Mouse (Mus musculus): ENCODE data around the gene Map2k2. TPM values are rescaled to one million over a fixed set of nuclear protein-coding genes. Genes with fewer than 3 reads are reported as not detected.

Gene Map2k2
- polyA plus RNA-seq, 1 experiment from 2014 or later: 241 TPM

DNA sequence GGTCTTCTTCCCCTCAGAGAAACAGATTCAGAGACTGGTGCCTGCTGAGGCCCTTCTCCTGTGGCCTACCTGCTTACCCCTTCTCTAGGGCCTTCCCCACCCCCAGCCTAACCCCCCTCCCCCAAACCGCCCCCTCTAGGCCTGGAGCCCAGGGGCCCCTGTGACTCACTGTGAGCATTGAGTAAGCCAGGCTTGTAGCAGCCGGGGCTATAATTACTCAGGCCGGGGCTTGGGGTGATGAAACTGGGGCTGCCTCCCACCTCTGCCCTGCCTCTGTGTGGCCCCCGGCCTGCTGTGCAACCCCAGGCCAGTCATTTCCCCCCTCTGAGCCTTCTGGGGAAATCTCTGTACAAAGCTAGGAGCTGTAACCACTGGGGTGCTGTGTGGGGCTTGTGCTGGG lies 40.6 kb downstream of the Map2k2 start:
- H3K4me2 ChIP-seq: no peak overlapping the region
- no peaks in the 10 kb centered on the region for H3K27me3 ChIP-seq (replicated peaks)
- no peak for ATAC-seq (ENCODE audit: low FRiP score)
- no peak overlapping the region for H3K27ac ChIP-seq (replicated peaks)
- no peaks in the 10 kb centered on the region for H3K9me3 ChIP-seq (replicated peaks)
- H3K4me3 ChIP-seq (replicated peaks): no peak overlapping the region
- 91% methylated on average over 4 of the region's 4 CpGs for WGBS
- no peak overlapping the region for H3K9ac ChIP-seq (replicated peaks)
- H3K4me1 ChIP-seq: peaks cover 26% of the 10 kb centered on the region
- H3K36me3 ChIP-seq: peaks cover 71% of the 10 kb centered on the region

DNA sequence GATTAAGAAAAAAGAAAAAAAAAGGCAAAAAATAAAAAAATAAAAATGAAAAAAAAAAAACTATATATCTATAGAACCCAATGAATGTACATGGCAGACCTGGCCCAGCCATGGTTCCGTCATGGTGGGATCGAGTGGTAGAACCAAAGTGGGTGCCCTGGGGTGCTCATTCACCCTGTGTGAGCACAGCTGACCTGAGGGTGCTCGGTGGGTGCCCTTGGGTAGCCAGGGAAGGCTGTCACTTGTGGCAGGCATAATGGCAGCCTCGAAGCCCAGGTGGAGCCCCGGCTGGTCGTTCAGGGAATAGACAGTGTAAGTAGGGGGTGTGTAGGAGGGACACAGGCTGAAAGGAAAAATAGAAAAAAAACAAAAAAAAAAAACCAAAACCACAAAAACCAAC lies 45.5 kb downstream of the Map2k2 start:
- no peak overlapping the region for H3K4me2 ChIP-seq
- no peaks in the 10 kb centered on the region for H3K9me3 ChIP-seq (replicated peaks)
- H3K4me1 ChIP-seq: no peaks in the 10 kb centered on the region
- H3K27me3 ChIP-seq (replicated peaks): no peaks in the 10 kb centered on the region
- WGBS: 78% methylated on average over 6 of the region's 6 CpGs
- peaks cover 79% of the 10 kb centered on the region for H3K36me3 ChIP-seq
- no peak for ATAC-seq (ENCODE audit: low FRiP score)
- no peak overlapping the region for H3K9ac ChIP-seq (replicated peaks)
- H3K4me3 ChIP-seq (replicated peaks): no peak overlapping the region
- H3K27ac ChIP-seq (replicated peaks): no peak overlapping the region

DNA sequence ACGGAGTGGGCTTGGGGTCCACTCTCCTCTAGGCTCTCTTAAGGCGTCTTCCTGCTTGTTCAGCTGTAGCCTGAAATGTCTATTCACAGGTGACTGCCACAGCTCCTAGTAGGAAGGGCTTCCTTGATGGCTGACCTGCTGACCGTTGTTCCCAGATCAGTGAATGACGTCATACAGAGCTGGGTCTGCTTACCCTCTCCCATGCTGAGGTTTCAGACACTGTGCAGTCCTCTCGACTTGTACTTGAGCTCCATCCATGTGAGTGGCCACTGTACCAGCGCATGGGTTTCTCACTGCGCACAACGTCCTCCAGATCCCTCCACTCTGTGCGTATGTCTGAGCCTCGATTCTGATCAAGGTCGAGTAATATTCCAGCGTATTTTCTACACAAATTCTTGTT lies 46.9 kb downstream of the Map2k2 start:
- H3K4me1 ChIP-seq: no peaks in the 10 kb centered on the region
- 80% methylated on average over 12 of the region's 12 CpGs for WGBS

DNA sequence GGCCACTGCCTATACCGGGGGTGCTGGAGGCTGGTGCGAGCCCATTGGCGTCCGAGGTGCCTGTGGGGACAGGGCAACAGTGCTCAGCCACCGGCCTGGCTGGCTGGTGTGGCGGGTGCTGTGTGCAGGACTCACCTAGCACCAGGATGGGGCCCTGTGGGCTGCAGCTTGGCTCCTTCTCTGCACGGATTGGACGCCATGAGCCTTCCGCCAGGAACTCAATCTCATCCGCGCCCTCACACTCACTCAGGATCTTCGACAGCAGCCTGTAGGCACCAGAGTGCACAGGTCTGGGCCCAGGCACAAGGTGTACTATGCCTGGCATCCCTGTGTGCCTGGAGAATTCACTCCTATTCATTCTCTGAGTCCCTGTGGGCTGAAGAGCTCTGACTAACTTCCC lies 48.6 kb downstream of the Map2k2 start:
- Histone ChIP-seq H3K4me3 (replicated peaks) (no peak overlapping the region), H3K4me1 (0 out of 2 replicates have a peak, but pooled peaks cover 3% of the 10 kb centered on the region), H3K27ac (replicated peaks) (no peak overlapping the region), H3K9me3 (replicated peaks) (no peaks in the 10 kb centered on the region), H3K9ac (replicated peaks) (no peak overlapping the region), H3K27me3 (replicated peaks) (no peaks in the 10 kb centered on the region), H3K4me2 (no peak overlapping the region), H3K36me3 (peaks cover 76% of the 10 kb centered on the region)
- ATAC-seq (ENCODE audit: low FRiP score): no peak
- WGBS: 94% methylated on average over 12 of the region's 12 CpGs

More for the DNA sequence above, 46.9 kb downstream of the Map2k2 start:
- ATAC-seq (ENCODE audit: low FRiP score): no peak
- no peak overlapping the region for H3K4me2 ChIP-seq
- no peak overlapping the region for H3K9ac ChIP-seq (replicated peaks)
- H3K9me3 ChIP-seq (replicated peaks): no peaks in the 10 kb centered on the region
- no peak overlapping the region for H3K4me3 ChIP-seq (replicated peaks)
- peaks cover 79% of the 10 kb centered on the region for H3K36me3 ChIP-seq
- H3K27me3 ChIP-seq (replicated peaks): no peaks in the 10 kb centered on the region
- no peak overlapping the region for H3K27ac ChIP-seq (replicated peaks)

DNA sequence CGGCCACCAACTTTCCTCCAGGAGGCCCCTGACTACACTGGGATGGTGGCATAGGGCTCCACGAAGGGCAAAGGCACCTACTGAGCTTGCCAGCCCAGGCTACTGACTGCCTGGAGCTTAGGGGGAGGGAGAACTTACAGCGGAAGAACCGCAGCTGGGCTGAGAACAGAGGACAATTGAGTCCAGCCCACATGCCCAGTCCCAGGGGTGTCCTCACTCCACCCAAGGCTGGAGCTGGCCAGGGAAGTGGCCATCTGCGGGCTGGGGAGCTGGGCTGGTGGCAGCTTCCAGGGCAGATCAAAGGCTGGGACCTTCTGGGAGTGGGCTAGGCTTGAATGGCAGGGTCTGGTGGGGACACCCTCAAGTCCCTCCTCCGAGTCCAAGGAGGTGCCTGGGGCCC lies 49.0 kb downstream of the Map2k2 start:
- no peak overlapping the region for H3K4me2 ChIP-seq
- H3K9me3 ChIP-seq (replicated peaks): no peaks in the 10 kb centered on the region
- ATAC-seq (ENCODE audit: low FRiP score): no peak
- no peak overlapping the region for H3K27ac ChIP-seq (replicated peaks)
- peaks cover 73% of the 10 kb centered on the region for H3K36me3 ChIP-seq
- 83% methylated on average over 6 of the region's 6 CpGs for WGBS
- 0 out of 2 replicates have a peak, but pooled peaks cover 3% of the 10 kb centered on the region for H3K4me1 ChIP-seq
- H3K27me3 ChIP-seq (replicated peaks): no peaks in the 10 kb centered on the region
- no peak overlapping the region for H3K9ac ChIP-seq (replicated peaks)
- H3K4me3 ChIP-seq (replicated peaks): no peak overlapping the region

DNA sequence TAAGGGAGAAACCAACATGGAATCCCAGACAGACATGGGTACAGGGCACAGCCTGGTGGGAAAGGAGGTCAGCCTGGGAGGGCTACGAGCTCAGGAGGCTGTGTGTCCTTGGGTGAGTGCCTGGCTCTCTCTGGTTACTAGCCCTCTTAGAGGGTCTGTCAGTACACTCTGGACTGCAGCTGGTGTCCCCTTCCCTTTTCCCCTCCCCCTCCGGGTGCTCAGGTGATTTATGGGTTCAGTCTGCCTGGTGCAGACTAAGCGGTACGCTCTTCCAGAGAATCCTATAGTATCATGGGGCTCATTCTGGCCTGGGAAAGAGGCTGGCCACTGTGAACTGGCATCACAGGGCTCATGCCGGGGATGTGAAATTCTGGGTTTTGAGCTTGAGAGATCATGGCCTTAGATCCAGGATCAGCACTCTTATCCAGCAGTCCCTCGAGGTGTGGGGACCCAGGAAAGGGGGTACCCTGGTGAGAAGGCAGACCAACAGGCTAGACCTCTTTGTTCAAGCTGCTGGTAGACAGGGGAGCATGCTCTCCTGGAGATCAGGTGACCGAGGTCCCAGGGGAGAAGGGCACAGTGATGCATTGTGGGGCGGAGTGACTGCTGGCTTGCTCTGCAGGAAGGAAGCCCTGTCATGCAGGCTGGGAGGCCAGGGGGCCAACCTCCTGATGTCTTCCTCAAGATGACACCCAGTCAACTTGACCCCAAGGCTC lies 56.0 kb downstream of the Map2k2 start:
- H3K9ac ChIP-seq (replicated peaks): no peak overlapping the region
- 39% methylated on average over 8 of the region's 8 CpGs for WGBS

DNA sequence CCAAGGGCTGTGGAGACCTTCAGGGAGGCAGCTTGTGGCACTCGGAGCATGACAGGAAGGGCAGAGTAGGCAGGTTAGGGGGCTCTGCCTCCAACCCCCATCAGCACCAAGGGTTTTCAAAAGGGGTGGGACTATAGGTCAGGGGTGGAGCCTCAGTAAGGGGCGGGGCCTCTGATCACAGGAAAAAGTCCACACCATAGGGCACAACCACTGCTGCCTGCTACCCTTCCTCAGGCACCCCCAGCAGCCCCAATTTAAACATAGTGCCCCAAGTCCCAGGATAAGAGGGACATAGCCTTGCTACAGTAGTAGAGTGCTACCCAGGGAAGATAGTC lies 56.6 kb downstream of the Map2k2 start:
- peaks cover 52% of the 10 kb centered on the region for H3K4me1 ChIP-seq
- H3K4me2 ChIP-seq: peak overlapping the region; percentile 11; the same call in 1 of the 2 replicates
- no peaks in the 10 kb centered on the region for H3K27me3 ChIP-seq (replicated peaks)
- peaks cover 51% of the 10 kb centered on the region for H3K36me3 ChIP-seq
- 83% methylated on average over 2 of the region's 2 CpGs for WGBS
- no peak for ATAC-seq (ENCODE audit: low FRiP score)
- H3K4me3 ChIP-seq (replicated peaks): no peak overlapping the region
- no peaks in the 10 kb centered on the region for H3K9me3 ChIP-seq (replicated peaks)
- H3K27ac ChIP-seq (replicated peaks): no peak overlapping the region
- H3K9ac ChIP-seq (replicated peaks): no peak overlapping the region

More for the DNA sequence above, 56.0 kb downstream of the Map2k2 start:
- Histone ChIP-seq H3K4me2 (peak overlapping the region; percentile 11; the same call in 1 of the 2 replicates), H3K4me1 (peaks cover 47% of the 10 kb centered on the region), H3K27ac (replicated peaks) (no peak overlapping the region), H3K9me3 (replicated peaks) (no peaks in the 10 kb centered on the region), H3K4me3 (replicated peaks) (no peak overlapping the region), H3K36me3 (peaks cover 56% of the 10 kb centered on the region), H3K27me3 (replicated peaks) (no peaks in the 10 kb centered on the region)
- ATAC-seq (ENCODE audit: low FRiP score): no peak

DNA sequence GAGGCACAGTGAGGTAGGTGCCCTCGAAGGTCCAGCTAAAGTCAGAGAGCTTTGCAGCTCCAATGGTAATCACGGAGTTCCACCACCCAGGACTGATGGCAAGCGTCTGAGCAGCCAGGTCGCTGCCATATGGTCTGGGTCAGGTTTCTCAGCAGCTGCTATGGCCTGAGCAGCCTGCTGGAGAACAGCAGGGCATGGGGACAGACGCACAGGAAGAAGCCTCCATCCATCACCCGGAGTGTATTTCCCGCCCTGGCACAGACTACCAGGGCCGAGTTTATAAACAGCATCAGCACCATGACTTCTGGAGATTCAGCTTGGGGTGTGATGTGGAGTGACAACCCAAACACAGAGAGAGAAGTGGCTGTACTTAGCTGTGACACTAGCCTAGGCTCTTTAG lies 59.4 kb downstream of the Map2k2 start:
- no peak overlapping the region for H3K4me2 ChIP-seq
- 89% methylated on average over 8 of the region's 8 CpGs for WGBS
- no peaks in the 10 kb centered on the region for H3K9me3 ChIP-seq (replicated peaks)
- H3K36me3 ChIP-seq: peaks cover 33% of the 10 kb centered on the region
- H3K4me1 ChIP-seq: peaks cover 60% of the 10 kb centered on the region
- H3K9ac ChIP-seq (replicated peaks): no peak overlapping the region
- no peak for ATAC-seq (ENCODE audit: low FRiP score)
- no peak overlapping the region for H3K27ac ChIP-seq (replicated peaks)
- H3K4me3 ChIP-seq (replicated peaks): no peak overlapping the region
- no peaks in the 10 kb centered on the region for H3K27me3 ChIP-seq (replicated peaks)

DNA sequence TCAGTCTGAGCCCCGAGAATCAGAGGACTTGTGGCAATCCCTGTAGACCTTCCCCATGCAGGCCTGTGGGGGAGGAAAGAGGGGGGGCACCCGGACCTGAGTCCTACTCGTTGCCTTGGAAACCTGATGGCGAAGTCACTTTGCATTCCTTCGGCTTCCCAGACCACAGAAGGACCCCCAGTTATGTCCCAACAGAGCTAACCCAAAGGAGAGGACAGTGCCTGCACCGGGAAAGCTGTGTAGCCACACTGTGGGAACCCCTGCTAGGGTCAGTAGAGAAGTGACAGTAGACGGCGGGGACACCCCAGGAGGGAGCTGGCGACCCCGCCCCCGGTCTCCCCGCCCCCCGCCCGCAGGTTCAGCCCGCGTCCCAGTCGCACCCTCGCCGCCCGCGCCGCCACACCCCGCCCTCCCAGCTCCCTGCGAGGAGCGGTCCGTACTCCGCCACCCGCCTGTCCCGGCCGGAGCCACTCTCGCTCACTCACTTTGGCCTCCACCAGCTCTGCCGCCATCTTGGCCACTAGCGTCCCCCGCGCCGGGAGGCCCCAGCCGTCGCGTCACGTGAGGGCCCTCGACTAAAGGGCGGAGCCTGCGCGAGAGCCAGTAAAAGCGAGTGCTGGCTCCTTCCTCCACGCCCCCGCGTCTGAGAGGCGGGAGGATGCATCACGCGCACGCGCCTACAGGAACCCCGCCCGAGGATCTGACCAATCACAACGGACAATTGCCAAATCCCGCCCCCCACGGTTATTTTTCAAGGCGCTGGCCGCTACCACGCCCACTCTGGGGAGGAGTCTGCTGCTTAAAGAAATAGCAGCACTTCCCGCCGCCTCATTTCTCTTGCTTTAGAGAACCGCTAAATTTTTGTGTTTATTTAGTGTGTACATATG lies 61.7 kb downstream of the Map2k2 start, which contains the start of gene Pias4:
Gene Pias4 (minus strand): TSS at position 724 of the 887 bp plus-strand sequence.
- Histone ChIP-seq H3K4me2 (peak within 1 kb of the TSS; percentile 86), H3K36me3 (peaks cover 12% of the 10 kb centered on the region), H3K9me3 (replicated peaks) (no peaks in the 10 kb centered on the region), H3K4me1 (peaks cover 43% of the 10 kb centered on the region), H3K9ac (replicated peaks) (peak within 1 kb of the TSS; percentile 75), H3K27me3 (replicated peaks) (no peaks in the 10 kb centered on the region), H3K4me3 (replicated peaks) (peak within 1 kb of the TSS; percentile 83), H3K27ac (replicated peaks) (peak within 1 kb of the TSS; percentile 88)
- peak; percentile 90 for ATAC-seq (ENCODE audit: low FRiP score)
- WGBS: under 1% methylated on average over 48 of the region's 64 CpGs

DNA sequence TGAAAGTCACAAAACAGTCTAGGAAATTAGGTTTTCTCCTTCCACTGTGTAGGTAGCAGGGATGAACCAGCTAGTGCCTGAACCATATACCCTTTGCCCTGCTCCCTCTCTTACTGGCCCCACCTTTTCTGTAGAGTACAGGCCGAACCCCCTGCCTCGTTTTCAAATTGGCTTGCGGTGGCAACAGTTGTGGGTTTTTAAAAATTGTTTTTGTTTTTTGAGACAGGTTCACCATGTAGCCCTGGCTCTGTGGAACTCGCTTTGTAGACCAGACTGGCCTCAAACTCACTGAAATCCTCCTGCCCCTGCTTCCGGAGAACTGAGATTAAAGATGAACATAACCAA lies 62.3 kb downstream of the Map2k2 start:
- H3K9ac ChIP-seq (replicated peaks): peak overlapping the region; percentile 56; the same call in 1 of the 2 replicates
- peak overlapping the region; percentile 86 for H3K4me2 ChIP-seq
- no peaks in the 10 kb centered on the region for H3K9me3 ChIP-seq (replicated peaks)
- H3K27me3 ChIP-seq (replicated peaks): no peaks in the 10 kb centered on the region
- peaks cover 48% of the 10 kb centered on the region for H3K4me1 ChIP-seq
- H3K36me3 ChIP-seq: peaks cover 11% of the 10 kb centered on the region
- H3K27ac ChIP-seq (replicated peaks): peak overlapping the region; percentile 88
- peak; percentile 64 for ATAC-seq (ENCODE audit: low FRiP score)
- peak overlapping the region; percentile 83 for H3K4me3 ChIP-seq (replicated peaks)
- WGBS: 7% methylated on average over 5 of the region's 5 CpGs

DNA sequence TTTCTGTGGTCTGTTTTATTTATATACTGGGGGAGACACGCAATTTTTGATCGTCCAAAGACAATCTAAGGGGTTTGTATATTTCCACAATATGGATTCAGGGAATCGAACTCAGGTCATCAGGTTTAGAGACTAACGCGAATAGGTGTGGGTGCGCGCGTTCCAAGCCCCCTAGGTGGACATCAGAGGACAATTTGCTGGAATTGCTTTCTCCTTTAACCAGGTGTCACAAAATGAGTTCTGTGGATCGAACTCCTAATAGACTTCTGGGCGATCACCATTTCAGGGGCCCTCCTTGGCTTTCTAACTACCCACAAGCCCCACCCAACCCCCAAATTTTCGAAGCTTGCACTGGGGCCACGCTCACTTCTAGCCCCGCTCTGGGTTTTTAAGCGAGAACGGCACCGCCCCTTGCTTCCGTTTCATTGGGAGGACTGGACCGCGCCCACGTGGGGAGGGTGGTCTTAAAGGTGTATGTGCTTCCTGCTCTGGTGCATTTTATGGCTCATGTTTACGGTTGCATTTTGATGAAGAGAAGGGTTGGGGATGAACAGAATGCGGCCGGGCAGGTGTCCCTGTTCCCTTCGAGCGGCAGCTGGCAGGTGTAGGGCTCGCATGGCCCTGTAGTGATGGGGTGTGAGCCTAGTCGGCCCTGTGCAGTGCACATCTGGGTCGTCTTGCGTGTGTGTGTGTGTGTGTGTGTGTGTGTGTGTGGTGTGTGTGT lies 63.0 kb downstream of the Map2k2 start:
- H3K4me2 ChIP-seq: peak overlapping the region; percentile 86
- ATAC-seq (ENCODE audit: low FRiP score): peak; percentile 60
- WGBS: 2% methylated on average over 29 of the region's 29 CpGs
- peak overlapping the region; percentile 88 for H3K27ac ChIP-seq (replicated peaks)
- H3K36me3 ChIP-seq: peaks cover 6% of the 10 kb centered on the region
- H3K4me1 ChIP-seq: peaks cover 53% of the 10 kb centered on the region
- H3K4me3 ChIP-seq (replicated peaks): peak overlapping the region; percentile 83
- H3K27me3 ChIP-seq (replicated peaks): no peaks in the 10 kb centered on the region
- H3K9me3 ChIP-seq (replicated peaks): no peaks in the 10 kb centered on the region
- H3K9ac ChIP-seq (replicated peaks): peak overlapping the region; percentile 56

Data from neural tube, embryonic 15.5 days (tissue).